Mouse (Mus musculus) fibroblast of lung, adult 2 months (primary cell): ENCODE measurements around the gene Rag1.

Source experiments
- DNase-seq: peaks from one replicate; pipeline ENCODE4 v3.0.0-alpha.2; 2011; ENCODE audit warnings: low read depth

Rag1 gene

GRCm38 (mm10) chr2:101649114-101649671 is at the start of gene Rag1, which contains the start of gene B230118H07Rik:
Gene Rag1 (minus strand): TSS chr2:101649501.
Gene B230118H07Rik (minus strand): TSS chr2:101649532.
- no peak for DNase-seq

- no peak for DNase-seq
These were observed 46.3 kb upstream of the Rag1 start for GRCm38 (mm10) chr2:101695584-101695983.

DNA sequence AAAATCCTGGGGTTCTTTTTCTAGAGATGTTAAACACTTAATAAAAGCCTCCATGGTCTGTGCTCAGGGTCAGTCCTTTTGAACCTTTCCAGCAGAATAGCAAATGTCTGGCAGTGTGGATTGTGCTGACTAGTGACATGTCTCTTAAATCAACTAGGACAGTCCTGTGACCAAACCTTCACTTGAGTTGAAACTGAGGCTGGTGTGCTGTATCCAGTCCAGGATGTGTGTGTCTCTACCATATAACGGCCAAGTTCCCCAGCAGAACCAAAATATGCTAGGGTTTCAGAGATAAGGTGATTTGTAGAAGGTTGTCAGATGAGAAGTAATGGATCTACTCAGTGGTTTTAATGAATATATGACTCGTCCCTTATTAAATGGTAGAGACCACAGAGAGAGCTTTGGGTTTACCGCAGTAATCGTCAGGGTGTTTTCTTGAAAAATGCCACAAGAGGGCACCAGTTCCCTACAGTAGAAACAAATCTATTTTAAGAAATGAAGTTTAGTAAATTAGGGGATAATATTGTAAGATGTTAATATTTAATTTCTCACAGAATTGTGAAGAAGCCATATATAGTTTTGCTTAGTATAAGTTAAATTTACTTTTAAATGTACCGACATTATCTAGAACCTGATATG is 44.4 kb upstream of the Rag1 start:
- no peak for DNase-seq

DNA sequence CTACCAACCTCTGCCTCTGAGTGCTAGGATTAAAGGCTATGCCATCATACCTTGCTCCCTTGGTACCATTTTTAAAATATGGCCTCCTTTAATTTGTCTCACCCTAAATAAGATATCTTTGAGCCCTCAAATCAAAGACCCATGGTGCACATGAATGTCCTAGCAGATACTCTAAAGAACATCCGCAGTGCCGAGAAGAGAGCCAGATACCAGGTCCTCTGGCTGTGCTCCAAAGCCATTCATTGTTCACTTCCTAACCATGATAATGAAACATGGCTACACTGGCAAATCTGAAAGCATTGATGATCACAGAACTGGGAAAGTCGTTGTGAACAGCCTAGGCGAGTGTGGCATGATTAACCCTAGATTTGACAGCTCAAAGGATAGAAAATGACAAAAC is 43.7 kb upstream of the Rag1 start:
- no peak for DNase-seq

DNA sequence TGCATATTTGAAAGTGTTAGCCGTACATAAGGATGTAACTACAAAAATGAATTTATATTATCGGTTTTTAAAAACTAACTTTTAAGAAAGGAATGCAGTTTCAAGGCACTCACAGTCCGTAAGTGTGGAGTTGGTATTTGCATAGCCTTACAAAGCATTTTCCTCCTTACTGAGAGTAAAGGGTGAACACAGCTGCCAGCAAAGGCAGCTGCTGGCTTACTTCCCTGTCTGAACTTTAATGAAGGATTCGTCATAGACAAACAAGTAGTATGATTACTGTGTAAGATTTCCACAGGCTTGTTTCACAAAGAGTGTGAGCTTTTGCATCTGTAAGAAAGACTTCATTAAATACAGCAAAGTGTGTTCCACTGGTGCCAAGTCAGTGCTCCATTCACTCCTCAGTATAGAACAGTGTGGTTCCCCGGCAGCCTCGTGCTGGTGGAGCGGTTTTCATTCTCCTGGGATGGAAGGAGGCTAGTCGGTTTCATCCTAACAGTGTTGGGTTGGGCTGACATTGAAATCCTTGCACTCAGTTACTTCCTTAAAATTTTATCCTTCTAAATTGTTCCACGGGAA is 41.0 kb upstream of the Rag1 start:
- DNase-seq = no peak

GRCm38 (mm10) chr2:101688011-101688410 is 38.7 kb upstream of the Rag1 start:
- no peak for DNase-seq

GRCm38 (mm10) chr2:101684421-101684820 is 35.1 kb upstream of the Rag1 start:
- no peak for DNase-seq

GRCm38 (mm10) chr2:101679164-101679784 is 30.0 kb upstream of the Rag1 start:
- no peak for DNase-seq

GRCm38 (mm10) chr2:101678236-101679021 is 29.1 kb upstream of the Rag1 start, which contains the start of gene Traf6:
Gene Traf6 (plus strand): TSS chr2:101678429.
- peak; percentile 54 for DNase-seq

- no peak for DNase-seq
These were observed 24.2 kb upstream of the Rag1 start for GRCm38 (mm10) chr2:101673547-101673946.

GRCm38 (mm10) chr2:101668751-101669150 is 19.4 kb upstream of the Rag1 start:
- no peak for DNase-seq

DNA sequence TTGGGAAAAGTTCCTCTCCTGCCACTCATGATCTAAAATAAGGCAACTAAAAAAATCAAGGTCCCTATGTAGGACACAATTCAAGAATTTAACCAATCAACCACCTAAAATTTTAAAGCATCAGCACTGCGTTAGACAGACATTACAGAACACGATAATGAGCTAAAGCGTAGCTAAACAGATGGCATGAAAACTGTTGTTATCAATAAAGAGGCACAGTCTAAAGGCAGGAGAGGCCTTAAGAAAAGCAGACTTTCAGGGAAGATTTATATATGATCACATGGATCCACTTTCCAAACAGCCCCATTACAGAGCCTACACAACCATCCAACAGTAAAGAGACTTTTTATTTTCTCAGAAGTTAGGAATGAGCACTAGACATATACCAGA is 16.4 kb upstream of the Rag1 start:
- no peak for DNase-seq

GRCm38 (mm10) chr2:101665058-101665702 is 15.9 kb upstream of the Rag1 start:
- peak; percentile 28 for DNase-seq

DNA sequence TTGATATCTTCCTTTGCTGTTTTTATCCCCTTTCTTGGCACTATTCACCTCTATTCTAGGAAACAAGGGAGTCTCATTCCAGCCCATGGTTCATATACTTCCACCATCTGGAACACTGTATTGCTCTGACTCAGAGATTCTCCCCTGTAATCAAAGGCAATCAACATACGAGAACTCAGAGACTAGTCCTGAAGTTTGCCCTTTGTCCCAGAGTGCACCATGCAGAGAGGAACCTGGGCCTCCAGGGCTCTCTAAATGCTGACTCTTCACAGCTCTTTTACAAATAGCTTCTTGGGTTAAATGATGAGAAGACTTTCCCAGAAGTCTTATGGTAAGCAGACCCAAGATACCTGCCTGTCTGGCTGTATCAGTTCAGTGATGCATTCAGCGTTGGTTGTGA is 11.2 kb upstream of the Rag1 start:
- no peak for DNase-seq

DNA sequence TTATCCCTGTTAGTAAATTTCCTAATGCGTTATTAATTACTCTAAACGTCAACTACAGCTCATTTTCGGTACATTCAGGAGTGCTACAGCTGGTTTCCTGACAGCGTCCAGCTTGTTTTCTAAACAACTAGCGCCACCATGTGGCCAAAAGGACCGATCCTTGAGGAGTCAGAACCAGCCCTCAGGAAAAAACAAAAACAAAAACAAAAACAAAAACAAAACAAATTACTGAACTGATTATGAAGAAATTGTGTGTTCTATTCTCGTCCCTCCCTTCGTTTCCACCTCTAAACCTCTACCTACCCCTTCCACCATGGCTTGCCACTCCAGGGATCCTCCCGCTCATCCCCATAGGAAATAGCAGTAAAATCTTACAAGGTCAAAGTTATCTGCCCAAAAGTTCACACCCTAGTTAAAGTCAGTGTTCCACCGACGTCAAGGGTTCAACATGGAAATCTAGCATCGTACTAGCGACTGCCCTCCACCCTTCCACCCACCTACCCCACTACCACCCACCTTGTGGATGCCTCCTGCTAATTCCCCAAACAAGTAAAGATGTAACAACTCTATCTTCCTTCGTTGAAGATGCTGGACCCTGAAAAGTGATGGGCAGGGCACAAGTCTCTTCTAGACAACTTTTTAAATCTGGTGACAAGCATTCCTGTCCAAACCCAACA is 3.8 kb upstream of the Rag1 start:
- DNase-seq = no peak

- no peak for DNase-seq
These were observed 3.1 kb upstream of the Rag1 start for GRCm38 (mm10) chr2:101652204-101652920.

GRCm38 (mm10) chr2:101650446-101650845 is 1.1 kb upstream of the Rag1 start:
- DNase-seq = no peak

GRCm38 (mm10) chr2:101648361-101648760 is 940 bp downstream of the Rag1 start:
- DNase-seq = no peak

- DNase-seq = no peak
These were observed 3.5 kb downstream of the Rag1 start for GRCm38 (mm10) chr2:101645841-101646240.

DNA sequence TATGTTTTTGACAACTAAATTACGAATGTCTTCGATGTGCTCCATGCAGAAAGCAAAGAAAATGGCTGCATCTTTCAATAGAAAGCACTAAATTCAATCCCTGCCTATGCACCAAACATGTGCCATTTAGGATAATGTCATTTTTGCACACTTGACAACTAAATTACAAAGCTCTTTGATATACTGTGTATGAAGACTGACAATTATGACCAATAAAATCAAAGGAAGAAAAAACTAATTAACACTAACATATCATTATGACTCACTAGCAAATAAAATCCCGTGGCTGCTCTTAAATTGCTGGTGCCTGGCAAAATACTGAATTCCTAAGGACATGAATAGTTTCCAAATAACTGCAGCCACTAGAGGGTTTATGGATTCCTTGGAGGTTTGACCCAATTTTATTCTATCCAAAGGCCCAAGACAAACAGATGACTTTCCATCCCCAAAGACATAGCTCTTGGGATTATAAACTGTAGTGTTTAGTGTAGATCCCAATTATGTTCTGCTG is 9.4 kb downstream of the Rag1 start:
- no peak for DNase-seq
